Mouse (Mus musculus) forebrain, embryonic 12.5 days (tissue): ENCODE results near the gene Mcf2l. TPM values are rescaled to one million over a fixed set of nuclear protein-coding genes. Genes with fewer than 3 reads are reported as not detected.

ENCODE experiments used
- ATAC-seq: fragments of 200-750 bp; cut with Nextera tagmentation; 2 replicates; pipeline ENCODE4 v1.8.0; 2017; ENCODE audit warnings: moderate TSS enrichment; ENCODE audit not compliant: low FRiP score
- H3K27ac ChIP-seq: fragments of 300-500 bp; sonication (generic); 2 replicates; pipeline ENCODE4 v1.5.1; 2016; ENCODE audit warnings: mild to moderate bottlenecking
- H3K27me3 ChIP-seq: fragments of 300-500 bp; sonication (generic); 2 replicates; pipeline ENCODE4 v1.6.1; 2016; ENCODE audit warnings: mild to moderate bottlenecking
- H3K36me3 ChIP-seq: fragments of 300-500 bp; sonication (generic); replicated peaks from 2 replicates; pipeline ENCODE4 v1.6.1; 2016; ENCODE audit warnings: mild to moderate bottlenecking
- H3K4me1 ChIP-seq: fragments of 300-500 bp; sonication (generic); 2 replicates; pipeline ENCODE4 v1.6.1; 2016
- H3K4me2 ChIP-seq: fragments of 300-500 bp; sonication (generic); 2 replicates; pipeline ENCODE4 v1.6.1; 2016; ENCODE audit warnings: mild to moderate bottlenecking, moderate library complexity
- H3K4me3 ChIP-seq: fragments of 300-500 bp; sonication (generic); replicated peaks from 2 replicates; pipeline ENCODE4 v1.5.1; 2016; ENCODE audit warnings: mild to moderate bottlenecking
- H3K9ac ChIP-seq: fragments of 300-500 bp; sonication (generic); 2 replicates; pipeline ENCODE4 v1.6.1; 2016; ENCODE audit warnings: mild to moderate bottlenecking
- H3K9me3 ChIP-seq: fragments of 300-500 bp; sonication (generic); 2 replicates; pipeline ENCODE4 v1.6.1; 2016
- WGBS: fragments of 180-500 bp; shearing (Covaris S2); methylation state at CpG from one replicate; pipeline ENCODE4 v1.1.7; 2016; 5-methylcytosine and 5-hydroxymethylcytosine counted together
- polyA plus RNA-seq: library from polyadenylated mRNA; unstranded; fragments of >200 nt; fragmentation: Nextera tagmentation; extraction: Ambion mirVana; gene quantifications from 2 replicates; pipeline ENCODE4 v1.2.1, GENCODE M21; 2016

Gene Mcf2l
- polyA plus RNA-seq, 1 experiment from 2014 or later: 90.2 TPM

DNA sequence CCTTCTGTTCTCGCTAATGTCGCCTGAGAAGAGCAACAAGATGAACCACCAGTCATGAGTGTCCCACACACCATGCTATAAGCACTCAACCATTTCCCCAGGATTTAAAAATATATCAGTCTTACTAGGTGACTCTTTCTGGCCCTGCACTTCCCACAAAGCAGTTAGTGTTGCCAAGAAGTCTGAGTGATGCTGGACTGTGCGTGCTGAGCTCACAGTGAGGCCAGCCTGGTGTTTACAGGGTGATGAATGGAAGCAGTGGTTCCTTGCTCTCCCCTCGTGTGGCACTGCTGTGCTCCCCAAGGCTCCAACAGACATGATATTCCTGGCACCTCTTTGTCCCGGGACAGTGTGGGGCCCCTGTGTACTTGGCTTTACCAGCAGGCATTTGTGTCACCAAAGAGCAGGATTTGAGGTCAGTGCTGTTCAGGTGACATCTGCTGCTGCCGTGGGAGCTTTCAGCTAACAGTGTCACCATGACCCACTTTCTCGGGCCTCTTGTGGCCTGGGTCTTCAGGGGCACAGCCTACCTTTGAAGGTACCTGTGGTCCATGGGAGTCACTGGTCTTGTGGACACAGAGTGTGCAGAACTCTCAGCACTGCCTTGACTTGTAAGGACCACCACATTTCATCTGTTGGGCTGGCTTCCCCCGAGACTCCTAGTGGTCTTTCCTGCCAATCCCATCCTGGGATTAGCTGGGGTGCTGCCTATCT is 88.4 kb downstream of the Mcf2l start:
- Histone ChIP-seq H3K4me1 (peaks cover 42% of the 10 kb centered on the region), H3K9ac (no peak overlapping the region), H3K36me3 (peaks cover 23% of the 10 kb centered on the region), H3K4me2 (no peak overlapping the region), H3K4me3 (no peak overlapping the region), H3K27ac (no peak overlapping the region), H3K9me3 (no peaks in the 10 kb centered on the region), H3K27me3 (no peaks in the 10 kb centered on the region)
- WGBS: 69% methylated on average over 8 of the region's 8 CpGs
- no peak for ATAC-seq

DNA sequence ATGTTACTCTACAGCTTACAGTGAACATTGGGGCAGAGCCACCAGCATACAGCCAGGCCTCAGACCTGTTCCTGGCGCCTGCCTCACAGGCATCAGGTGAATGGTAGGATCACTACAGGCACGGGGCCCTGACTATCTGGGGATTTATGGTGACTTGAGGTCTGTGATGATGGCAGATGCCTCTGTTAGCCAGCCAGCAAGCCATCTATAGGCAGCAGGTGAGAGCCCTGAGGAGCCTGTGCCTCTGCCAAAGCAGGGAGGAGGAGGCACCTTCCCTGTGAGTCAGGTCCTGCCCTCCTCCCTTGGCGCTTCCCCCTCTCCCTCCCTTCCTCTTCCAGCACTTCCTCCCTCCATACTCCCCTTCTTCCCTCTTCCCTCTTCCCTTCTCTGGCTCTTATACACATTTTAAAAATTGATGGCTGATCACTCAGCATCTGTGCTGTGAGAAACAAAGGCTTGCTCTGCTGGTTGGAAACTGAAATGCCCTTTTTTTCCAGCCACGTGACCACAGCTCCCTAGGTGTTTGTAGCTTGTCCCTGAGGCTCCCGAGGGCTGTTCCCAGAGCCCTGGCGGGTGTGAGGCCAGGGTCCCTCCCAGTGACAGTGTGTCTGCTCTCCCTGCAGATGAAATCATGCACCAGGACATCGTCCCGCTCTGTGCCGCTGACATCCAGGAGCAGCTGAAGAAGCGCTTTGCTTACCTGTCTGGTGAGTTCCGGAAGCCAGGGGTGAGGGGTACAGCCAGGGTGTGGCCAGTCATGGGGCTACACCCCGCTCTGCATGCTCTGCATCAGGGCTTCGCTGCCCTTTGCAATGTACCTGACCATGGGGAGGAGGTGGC is 89.2 kb downstream of the Mcf2l start:
- no peak overlapping the region for H3K4me2 ChIP-seq
- H3K9ac ChIP-seq: no peak overlapping the region
- ATAC-seq: no peak
- WGBS: 67% methylated on average over 12 of the region's 13 CpGs
- peaks cover 34% of the 10 kb centered on the region for H3K4me1 ChIP-seq
- H3K27me3 ChIP-seq: no peaks in the 10 kb centered on the region
- H3K9me3 ChIP-seq: no peaks in the 10 kb centered on the region
- H3K4me3 ChIP-seq: no peak overlapping the region
- no peak overlapping the region for H3K27ac ChIP-seq
- H3K36me3 ChIP-seq: peaks cover 23% of the 10 kb centered on the region

DNA sequence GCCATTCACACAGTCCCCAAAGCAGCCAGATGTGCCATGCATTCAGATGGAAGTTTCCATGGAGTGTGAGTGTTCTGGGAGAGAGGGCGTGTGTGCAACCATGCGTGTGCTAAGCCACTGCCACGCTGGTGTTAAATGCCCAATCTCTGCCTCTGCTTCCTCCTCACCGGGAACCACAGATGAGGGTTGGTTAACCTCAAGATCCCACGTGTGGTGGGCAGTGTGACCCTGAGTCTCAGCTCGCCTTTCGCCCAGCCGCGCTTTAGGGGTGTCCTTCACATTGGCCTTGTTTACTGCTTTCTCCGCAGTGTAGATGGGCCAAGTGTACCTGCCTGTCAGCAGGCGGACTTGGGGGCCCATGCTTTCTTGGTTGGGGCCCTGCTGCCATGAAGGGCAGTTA is 102.7 kb downstream of the Mcf2l start:
- ATAC-seq: no peak
- Histone ChIP-seq H3K27me3 (no peaks in the 10 kb centered on the region), H3K9ac (no peak overlapping the region), H3K9me3 (no peaks in the 10 kb centered on the region), H3K36me3 (peaks cover 46% of the 10 kb centered on the region), H3K27ac (no peak overlapping the region), H3K4me2 (no peak overlapping the region), H3K4me1 (no peaks in the 10 kb centered on the region), H3K4me3 (no peak overlapping the region)
- 91% methylated on average over 11 of the region's 11 CpGs for WGBS

DNA sequence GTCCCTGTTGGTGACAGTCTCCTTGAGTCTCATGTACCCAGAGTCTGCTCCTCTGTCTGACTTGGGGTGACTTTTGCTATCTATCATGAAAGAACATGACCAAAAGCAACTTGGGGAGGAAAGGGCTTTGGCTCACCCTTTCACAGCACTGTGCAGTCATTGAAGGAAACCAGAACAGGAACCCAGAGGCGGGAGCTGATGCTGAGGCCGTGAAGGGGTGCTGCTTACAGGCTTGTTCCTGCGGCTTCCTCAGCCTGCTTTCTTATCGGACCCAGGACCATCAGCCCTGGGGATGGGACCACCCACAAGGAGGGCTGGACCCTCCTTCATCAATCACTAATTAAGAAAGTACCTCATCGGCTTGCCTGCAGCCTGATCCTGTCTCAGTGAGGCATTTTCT is 103.1 kb downstream of the Mcf2l start:
- no peaks in the 10 kb centered on the region for H3K27me3 ChIP-seq
- no peaks in the 10 kb centered on the region for H3K4me1 ChIP-seq
- WGBS: 81% methylated on average over 5 of the region's 5 CpGs
- no peak overlapping the region for H3K4me2 ChIP-seq
- ATAC-seq: no peak
- H3K36me3 ChIP-seq: peaks cover 50% of the 10 kb centered on the region
- H3K4me3 ChIP-seq: no peak overlapping the region
- H3K27ac ChIP-seq: no peak overlapping the region
- H3K9me3 ChIP-seq: no peaks in the 10 kb centered on the region; the same call in 1 of the 2 replicates
- H3K9ac ChIP-seq: no peak overlapping the region

DNA sequence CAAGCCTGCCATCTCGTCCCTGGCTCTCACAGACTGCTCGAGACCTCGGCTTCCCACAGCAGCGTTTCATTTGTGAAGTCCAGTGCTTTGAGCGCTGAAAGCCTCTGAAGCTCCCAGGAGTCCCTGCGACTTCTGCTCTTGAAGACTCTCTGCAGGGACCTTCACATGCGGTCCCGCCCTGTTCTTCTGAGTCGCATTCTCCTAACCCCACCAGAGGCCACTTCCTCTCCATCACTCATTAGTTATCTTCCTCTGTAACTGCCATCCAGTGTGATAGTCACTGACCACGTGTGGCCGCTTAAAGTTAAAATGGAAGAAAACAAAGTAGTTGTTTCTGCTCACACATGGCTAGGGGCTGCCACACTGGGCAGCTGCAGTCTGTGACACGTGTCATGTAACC is 103.7 kb downstream of the Mcf2l start:
- no peak for ATAC-seq
- Histone ChIP-seq H3K9ac (no peak overlapping the region), H3K9me3 (no peaks in the 10 kb centered on the region; the same call in 1 of the 2 replicates), H3K27me3 (no peaks in the 10 kb centered on the region), H3K4me3 (no peak overlapping the region), H3K4me1 (no peaks in the 10 kb centered on the region), H3K4me2 (no peak overlapping the region), H3K36me3 (peaks cover 54% of the 10 kb centered on the region), H3K27ac (no peak overlapping the region)
- WGBS: 86% methylated on average over 12 of the region's 12 CpGs

DNA sequence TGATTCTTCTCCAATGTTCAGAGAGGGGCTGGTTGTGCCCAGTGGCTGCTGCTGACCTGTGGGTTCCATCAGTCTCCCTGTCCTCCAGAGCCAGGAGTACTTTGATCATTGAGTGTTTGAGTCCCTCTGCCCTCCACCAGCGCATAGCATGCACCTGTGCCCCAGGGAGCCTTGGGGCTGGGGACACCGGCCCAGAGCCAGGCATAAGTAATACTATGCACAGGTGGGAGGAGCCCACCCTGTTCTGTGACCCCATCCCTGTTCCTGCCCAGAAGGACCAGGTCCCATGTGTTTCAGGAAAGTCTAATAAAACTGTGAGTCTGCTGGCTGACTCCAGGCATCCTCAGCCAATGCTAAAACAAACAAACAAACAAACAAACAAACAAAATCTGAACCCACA is 104.7 kb downstream of the Mcf2l start:
- 70% methylated on average over 2 of the region's 2 CpGs for WGBS
- Histone ChIP-seq H3K36me3 (peaks cover 61% of the 10 kb centered on the region), H3K27ac (no peak overlapping the region), H3K27me3 (no peaks in the 10 kb centered on the region), H3K4me2 (no peak overlapping the region), H3K9me3 (no peaks in the 10 kb centered on the region; the same call in 1 of the 2 replicates), H3K4me1 (no peaks in the 10 kb centered on the region), H3K9ac (no peak overlapping the region), H3K4me3 (no peak overlapping the region)
- ATAC-seq: no peak

DNA sequence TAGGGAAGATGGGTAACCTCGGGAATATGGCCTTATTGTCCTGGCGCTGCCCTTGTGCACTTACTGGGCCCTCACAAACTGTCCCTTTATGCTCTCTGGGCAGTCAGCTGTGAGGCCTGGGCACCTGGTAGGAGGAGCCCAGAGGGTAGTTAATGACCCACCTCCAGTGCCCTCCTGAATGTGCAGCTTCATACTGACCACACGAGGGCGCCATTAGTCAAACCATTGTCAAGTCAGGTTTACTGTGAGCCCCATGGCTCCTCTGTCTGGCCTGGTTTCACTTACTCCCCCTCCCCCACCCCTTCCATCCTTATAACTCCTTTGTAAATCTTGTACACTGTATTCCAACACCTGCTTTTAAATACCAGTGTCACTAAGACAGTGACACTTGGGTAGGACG is 105.1 kb downstream of the Mcf2l start:
- Histone ChIP-seq H3K9me3 (no peaks in the 10 kb centered on the region; the same call in 1 of the 2 replicates), H3K27ac (no peak overlapping the region), H3K4me1 (no peaks in the 10 kb centered on the region), H3K9ac (no peak overlapping the region), H3K36me3 (peaks cover 57% of the 10 kb centered on the region), H3K4me3 (no peak overlapping the region), H3K4me2 (no peak overlapping the region), H3K27me3 (no peaks in the 10 kb centered on the region)
- ATAC-seq: peak; percentile 60; the same call in 1 of the 2 replicates
- WGBS: 27% methylated on average over 5 of the region's 5 CpGs

DNA sequence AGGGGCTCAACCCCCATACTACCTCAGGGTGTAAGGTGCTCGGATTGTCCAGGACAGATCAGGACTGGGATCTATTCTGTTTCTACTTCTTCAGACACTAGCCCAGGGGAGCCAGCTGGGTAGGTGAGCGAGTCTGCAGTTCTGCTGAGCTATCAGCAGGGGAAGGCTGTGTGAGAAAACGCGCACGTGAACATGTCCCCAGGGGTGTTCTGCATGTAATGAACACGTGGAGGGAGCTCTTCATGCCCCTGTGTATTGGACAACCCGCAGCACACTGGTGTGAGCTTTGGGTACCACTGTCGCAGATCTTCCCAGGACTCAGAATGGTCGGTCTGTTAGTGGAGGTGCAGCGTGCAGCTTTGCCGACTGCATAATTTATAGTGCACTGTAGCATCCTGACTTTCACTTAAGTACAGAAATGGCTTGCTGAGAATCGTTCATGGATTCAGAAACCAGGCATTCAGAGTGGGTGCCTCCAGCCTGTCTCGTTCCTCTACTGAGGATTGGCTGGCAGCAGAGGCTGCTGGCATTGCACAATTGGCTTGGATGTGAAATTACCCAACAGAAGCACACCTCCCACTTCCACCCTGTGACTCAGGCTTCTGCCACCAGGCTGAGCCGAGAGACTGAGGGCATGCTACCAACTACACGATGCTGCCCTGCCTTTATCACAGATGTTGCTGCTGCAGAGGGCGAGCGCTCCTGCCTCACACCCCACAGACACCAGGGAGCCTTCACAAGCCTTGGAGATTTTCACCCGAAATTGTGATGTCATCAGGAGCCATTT is 110.3 kb downstream of the Mcf2l start:
- H3K9ac ChIP-seq: no peak overlapping the region
- WGBS: 88% methylated on average over 18 of the region's 18 CpGs
- H3K36me3 ChIP-seq: peaks cover 35% of the 10 kb centered on the region
- no peak overlapping the region for H3K27ac ChIP-seq
- H3K9me3 ChIP-seq: no peaks in the 10 kb centered on the region; the same call in 1 of the 2 replicates
- ATAC-seq: peak; percentile 30; the same call in 1 of the 2 replicates
- H3K4me1 ChIP-seq: no peaks in the 10 kb centered on the region
- no peak overlapping the region for H3K4me3 ChIP-seq
- no peaks in the 10 kb centered on the region for H3K27me3 ChIP-seq
- no peak overlapping the region for H3K4me2 ChIP-seq

DNA sequence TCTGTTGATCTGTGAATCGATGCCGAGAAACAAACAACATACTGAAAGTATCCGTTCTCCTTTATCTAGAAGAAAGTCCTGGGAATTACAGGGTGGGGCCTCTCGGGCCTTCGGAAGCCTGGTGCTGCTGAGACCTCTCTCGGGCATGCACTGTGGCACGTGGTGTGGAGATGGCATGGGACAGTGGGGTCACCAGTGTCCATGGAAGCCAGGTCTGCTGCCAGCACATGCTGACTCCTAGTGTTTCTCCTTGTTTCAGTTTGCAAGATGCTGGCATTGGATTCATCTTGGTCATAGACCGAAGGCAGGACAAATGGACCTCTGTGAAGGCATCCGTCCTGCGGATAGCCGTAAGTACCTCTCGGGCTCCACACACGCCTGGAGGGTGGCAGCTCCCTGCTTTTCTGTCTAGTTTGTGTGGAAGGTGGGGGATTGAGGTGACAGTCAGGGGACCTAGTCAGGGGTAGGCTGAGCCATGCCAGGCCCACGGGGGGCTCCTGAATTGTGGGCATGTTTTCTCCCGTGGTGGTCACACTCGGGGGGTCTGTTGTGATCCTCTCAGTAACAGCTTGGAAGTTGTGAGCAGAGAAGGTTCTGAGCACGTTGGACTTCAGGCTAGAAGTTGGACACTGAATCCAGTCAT is 111.1 kb downstream of the Mcf2l start:
- H3K4me3 ChIP-seq: no peak overlapping the region
- peaks cover 31% of the 10 kb centered on the region for H3K36me3 ChIP-seq
- H3K27ac ChIP-seq: no peak overlapping the region
- H3K9ac ChIP-seq: no peak overlapping the region
- no peak overlapping the region for H3K4me2 ChIP-seq
- 92% methylated on average over 17 of the region's 17 CpGs for WGBS
- ATAC-seq: no peak
- H3K9me3 ChIP-seq: no peaks in the 10 kb centered on the region; the same call in 1 of the 2 replicates
- H3K27me3 ChIP-seq: no peaks in the 10 kb centered on the region
- H3K4me1 ChIP-seq: no peaks in the 10 kb centered on the region

DNA sequence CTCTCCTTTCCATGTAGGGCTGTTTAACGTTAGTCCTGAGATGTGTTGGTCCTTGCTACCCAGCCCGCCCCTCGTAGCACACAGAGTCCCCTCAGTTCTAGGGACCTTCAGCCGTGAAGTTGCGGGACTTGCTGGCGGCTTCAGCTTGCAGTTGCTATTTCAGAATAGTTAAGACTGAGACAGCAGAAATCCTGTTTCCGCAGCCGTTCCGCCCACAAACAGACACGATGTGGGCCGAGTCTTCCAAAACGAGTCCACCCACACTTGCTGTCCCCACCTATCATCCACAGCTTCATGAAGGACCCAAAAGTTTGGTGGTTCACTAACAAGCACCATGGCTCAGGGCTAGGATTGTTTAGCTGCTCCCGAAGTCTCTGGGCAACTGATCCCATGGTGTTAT is 111.7 kb downstream of the Mcf2l start:
- no peaks in the 10 kb centered on the region for H3K27me3 ChIP-seq
- no peak overlapping the region for H3K4me2 ChIP-seq
- 94% methylated on average over 13 of the region's 13 CpGs for WGBS
- peaks cover 34% of the 10 kb centered on the region for H3K36me3 ChIP-seq
- no peaks in the 10 kb centered on the region; the same call in 1 of the 2 replicates for H3K9me3 ChIP-seq
- H3K27ac ChIP-seq: no peak overlapping the region
- no peak overlapping the region for H3K9ac ChIP-seq
- H3K4me3 ChIP-seq: no peak overlapping the region
- no peak for ATAC-seq
- no peaks in the 10 kb centered on the region for H3K4me1 ChIP-seq

DNA sequence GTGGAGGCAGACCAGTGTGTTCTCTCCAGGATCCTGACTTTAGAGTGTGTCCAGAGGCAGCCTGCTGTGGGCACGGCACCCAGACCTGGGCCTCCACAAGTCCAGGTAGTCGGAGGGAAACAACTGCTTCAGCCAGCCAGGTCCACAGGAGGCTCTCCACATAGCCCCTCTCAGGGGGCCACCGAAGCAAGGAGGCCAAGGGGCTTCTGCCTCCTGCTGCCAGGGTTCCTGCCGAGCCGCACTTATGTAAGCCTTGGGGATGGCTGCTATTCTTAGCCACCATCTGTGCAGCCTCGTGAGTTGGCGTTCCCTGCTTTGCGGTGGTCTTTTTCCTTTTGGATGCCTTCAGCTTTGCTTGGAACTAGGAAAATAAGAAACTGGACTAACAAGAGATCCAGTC is 114.0 kb downstream of the Mcf2l start:
- no peak for ATAC-seq
- Histone ChIP-seq H3K27me3 (no peaks in the 10 kb centered on the region), H3K4me3 (no peak overlapping the region), H3K4me2 (no peak overlapping the region), H3K27ac (no peak overlapping the region), H3K9ac (no peak overlapping the region), H3K9me3 (no peaks in the 10 kb centered on the region), H3K36me3 (peaks cover 22% of the 10 kb centered on the region), H3K4me1 (no peaks in the 10 kb centered on the region)
- WGBS: 89% methylated on average over 8 of the region's 8 CpGs
